Comparison of ENCODE assay signal across 27 mouse cellular contexts in genomic region chr16:35471841-35472568, GRCm38 (mm10). TPM values are rescaled to one million over a fixed set of nuclear protein-coding genes. Genes with fewer than 3 reads are reported as not detected.
DNase-seq lines count a peak whose midpoint lies in the region; ATAC-seq and TF ChIP-seq lines count a peak whose summit lies in the region.
"Had no signal": no experiment of that assay in that cellular context is flagged by ENCODE, and none has a peak within 500 bp of the region (broad histone marks: within the 10 kb centered on the region; RNA-seq: fewer than 3 reads in every experiment).

No protein-coding gene starts in this region.

- no peak overlapping the region for H3K9ac ChIP-seq in heart, embryonic 16.5 days (ENCODE audit: low read length)
- no peak overlapping the region for H3K9ac ChIP-seq in heart, embryonic 11.5 days (ENCODE audit: low read depth, low read length)
- H3K9ac ChIP-seq in kidney, embryonic 15.5 days, result no peak overlapping the region
- H3K9ac ChIP-seq: embryonic facial prominence, embryonic 13.5 days; forebrain, embryonic 15.5 days; heart, embryonic 13.5 days; limb, embryonic 15.5 days; liver, embryonic 15.5 days; lung, embryonic 14.5 days; midbrain, embryonic 15.5 days; stomach, embryonic 15.5 days had no signal

- H3K4me1 ChIP-seq in heart, embryonic 16.5 days (ENCODE audit: control insufficient read depth, insufficient read depth, low read length), result peaks cover 23% of the 10 kb centered on the region
- H3K4me1 ChIP-seq in heart, embryonic 11.5 days (ENCODE audit: control insufficient read depth, insufficient read depth, low read length), result no peaks in the 10 kb centered on the region
- peaks cover 21% of the 10 kb centered on the region for H3K4me1 ChIP-seq in kidney, embryonic 15.5 days
- H3K4me1 ChIP-seq: forebrain, embryonic 15.5 days; limb, embryonic 10.5 days; liver, embryonic 15.5 days; midbrain, embryonic 15.5 days; stomach, embryonic 15.5 days had no signal

- intact Hi-C loops in gastrocnemius, adult 2 months (cut with DNase I), result no loop called here
- intact Hi-C loops in gastrocnemius, postnatal 36 days (cut with DNase I), result no loop called here

- no peak overlapping the region for H3K4me3 ChIP-seq in gastrocnemius, adult 2 months
- H3K4me3 ChIP-seq in heart, embryonic 16.5 days (ENCODE audit: low read length), result no peak overlapping the region
- H3K4me3 ChIP-seq in heart, embryonic 11.5 days (ENCODE audit: low read depth, low read length), result no peak overlapping the region
- no peak overlapping the region for H3K4me3 ChIP-seq in kidney, embryonic 15.5 days (replicated peaks)
- H3K4me3 ChIP-seq: embryonic facial prominence, embryonic 13.5 days; forebrain, embryonic 10.5 days; forebrain, embryonic 15.5 days; heart, embryonic 13.5 days; limb, embryonic 10.5 days; limb, embryonic 15.5 days; liver, embryonic 15.5 days; midbrain, embryonic 15.5 days; stomach, embryonic 15.5 days had no signal

- DNase-seq in gastrocnemius, adult 2 months, result no peak
- no peak for DNase-seq in gastrocnemius, postnatal 36 days
- peak; percentile 27 for DNase-seq in kidney, postnatal 10 days
- peak; percentile 4 for DNase-seq in adipocyte (ENCODE audit: low spot score)
- DNase-seq in frontal cortex, adult 2 months (ENCODE audit: extremely low spot score in 1 of 2, low spot score in 1 of 2), result no peak
- DNase-seq: gastrocnemius, postnatal 14 days; layer of hippocampus, postnatal 36 days; lung, embryonic 14.5 days; lung, postnatal 14 days; right cerebral cortex, postnatal 25 days; thymus, postnatal 14 days had no signal

- 0 out of 2 replicates have a peak, but pooled peaks have one; percentile 16 for ATAC-seq in heart, embryonic 16.5 days (replicated peaks; ENCODE audit: extremely low read depth, insufficient read depth, low FRiP score)
- ATAC-seq in heart, embryonic 11.5 days (replicated peaks; ENCODE audit: insufficient number of reproducible peaks, low FRiP score, low TSS enrichment), result no peak
- no peak for ATAC-seq in kidney, embryonic 15.5 days (replicated peaks; ENCODE audit: low FRiP score)
- ATAC-seq: forebrain, embryonic 15.5 days; intestine, embryonic 16.5 days; midbrain, embryonic 15.5 days; Patski had no signal

- no peaks in the 10 kb centered on the region for H3K36me3 ChIP-seq in heart, embryonic 16.5 days (ENCODE audit: control insufficient read depth, insufficient read depth)
- H3K36me3 ChIP-seq in heart, embryonic 11.5 days (ENCODE audit: control insufficient read depth, insufficient read depth, low read length), result no peaks in the 10 kb centered on the region
- H3K36me3 ChIP-seq in kidney, embryonic 15.5 days, result no peaks in the 10 kb centered on the region
- H3K36me3 ChIP-seq: embryonic facial prominence, embryonic 13.5 days; forebrain, embryonic 15.5 days; limb, embryonic 15.5 days; liver, embryonic 15.5 days; midbrain, embryonic 15.5 days; stomach, embryonic 15.5 days had no signal

- H3K9me3 ChIP-seq in heart, embryonic 16.5 days (replicated peaks; ENCODE audit: control insufficient read depth, low read length), result no peaks in the 10 kb centered on the region
- no peaks in the 10 kb centered on the region for H3K9me3 ChIP-seq in heart, embryonic 11.5 days (replicated peaks; ENCODE audit: control insufficient read depth, low read length)
- H3K9me3 ChIP-seq in kidney, embryonic 15.5 days (replicated peaks), result no peaks in the 10 kb centered on the region
- H3K9me3 ChIP-seq: embryonic facial prominence, embryonic 13.5 days; forebrain, embryonic 10.5 days; forebrain, embryonic 15.5 days; heart, embryonic 13.5 days; limb, embryonic 10.5 days; limb, embryonic 15.5 days; liver, embryonic 15.5 days; midbrain, embryonic 15.5 days; stomach, embryonic 15.5 days had no signal

- no peak for TF ChIP-seq CTCF in gastrocnemius, adult 2 months (IDR thresholded peaks at IDR 0.05)

- 87% methylated on average over 17 of the region's 17 CpGs for WGBS in heart, embryonic 16.5 days
- 89% methylated on average over 17 of the region's 17 CpGs for WGBS in heart, embryonic 11.5 days (ENCODE audit: insufficient replicate concordance)
- 84% methylated on average over 17 of the region's 17 CpGs for whole genome bisulfite sequencing in kidney, embryonic 15.5 days

- no peaks in the 10 kb centered on the region for H3K27me3 ChIP-seq in heart, embryonic 16.5 days (ENCODE audit: control insufficient read depth, insufficient read depth, low read length)
- H3K27me3 ChIP-seq in heart, embryonic 11.5 days (ENCODE audit: control insufficient read depth, insufficient read depth, low read length), result no peaks in the 10 kb centered on the region
- no peaks in the 10 kb centered on the region for H3K27me3 ChIP-seq in kidney, embryonic 15.5 days
- H3K27me3 ChIP-seq: embryonic facial prominence, embryonic 13.5 days; forebrain, embryonic 15.5 days; heart, embryonic 13.5 days; limb, embryonic 15.5 days; liver, embryonic 15.5 days; midbrain, embryonic 15.5 days; Patski; stomach, embryonic 15.5 days had no signal

- H3K27ac ChIP-seq in gastrocnemius, adult 2 months, result peak overlapping the region; percentile 57
- H3K27ac ChIP-seq in heart, embryonic 16.5 days (ENCODE audit: low read length), result no peak overlapping the region
- H3K27ac ChIP-seq in heart, embryonic 11.5 days (ENCODE audit: low read depth, low read length), result no peak overlapping the region
- H3K27ac ChIP-seq in kidney, embryonic 15.5 days, result no peak overlapping the region
- H3K27ac ChIP-seq: embryonic facial prominence, embryonic 13.5 days; forebrain, embryonic 10.5 days; forebrain, embryonic 15.5 days; heart, embryonic 13.5 days; limb, embryonic 15.5 days; liver, embryonic 15.5 days; midbrain, embryonic 15.5 days; stomach, embryonic 15.5 days had no signal

- no peak overlapping the region for H3K4me2 ChIP-seq in heart, embryonic 16.5 days (ENCODE audit: low read depth, low read length)
- H3K4me2 ChIP-seq in heart, embryonic 11.5 days, result no peak overlapping the region
- H3K4me2 ChIP-seq in kidney, embryonic 15.5 days, result no peak overlapping the region
- H3K4me2 ChIP-seq: embryonic facial prominence, embryonic 13.5 days; forebrain, embryonic 15.5 days; heart, embryonic 13.5 days; limb, embryonic 15.5 days; liver, embryonic 15.5 days; lung, embryonic 14.5 days; midbrain, embryonic 15.5 days; stomach, embryonic 15.5 days had no signal

RNA-seq across cellular contexts. Expression of gene Pdia5, which starts 18.7 kb away (rescaled TPM):
- total RNA-seq in gastrocnemius, adult 2 months (2021), result 1 to 10 TPM; 1.2 to 2.5 TPM
- total RNA-seq in gastrocnemius, postnatal 36 days (2021), result 1 to 10 TPM; 1.7 to 1.9 TPM
- polyA plus RNA-seq in heart, embryonic 16.5 days (2015; fragmentation: Nextera tagmentation; extraction: Ambion mirVana), result 26.6 and 26.9 TPM in 2 replicates
- polyA plus RNA-seq in heart, embryonic 11.5 days (2014; fragmentation: Nextera tagmentation; extraction: Ambion mirVana), result 12.9 and 15.0 TPM in 2 replicates
- polyA plus RNA-seq in kidney, embryonic 15.5 days (2015; fragmentation: Nextera tagmentation; extraction: Ambion mirVana), result 49.4 and 52.8 TPM in 2 replicates
- polyA plus RNA-seq in frontal cortex, adult 2 months (2012; rRNA removed), result 8.8 and 9.5 TPM in 2 replicates
- total RNA-seq: MEL; neutrophil, adult 5-6 weeks had no signal

Comparison
In these comparisons a context has a peak if more than half of its experiments do, and no peak if none do; other contexts are left out.
1. DNase-seq: peak in kidney, postnatal 10 days (single experiment) and adipocyte (single experiment); none in gastrocnemius, adult 2 months (single experiment), gastrocnemius, postnatal 36 days (0 of 2) and frontal cortex, adult 2 months (0 of 2).